Mouse (Mus musculus) liver, embryonic 14.5 days (tissue): ENCODE results near the gene Hoxa5. TPM values are rescaled to one million over a fixed set of nuclear protein-coding genes. Genes with fewer than 3 reads are reported as not detected.

Experiments used
- ATAC-seq: fragments of 200-750 bp; cut with Nextera tagmentation; 2 replicates; pipeline ENCODE4 v1.8.0; 2017; ENCODE audit warnings: moderate number of reproducible peaks, mild to moderate bottlenecking, moderate library complexity; ENCODE audit not compliant: insufficient read depth
- DNase-seq, 3 experiments: peaks; one replicate each; pipeline ENCODE4 v3.0.0-alpha.2; 2012 to 2013; ENCODE audit warnings: low read depth in 3 of 3, low spot score in 3 of 3
- H3K27ac ChIP-seq: fragments of 300-500 bp; sonication (generic); 2 replicates; pipeline ENCODE4 v1.5.1; 2014; ENCODE audit warnings: moderate library complexity, mild to moderate bottlenecking, control low read depth, inconsistent platforms
- H3K27me3 ChIP-seq: fragments of 300-500 bp; sonication (generic); 2 replicates; pipeline ENCODE4 v1.6.1; 2014; ENCODE audit warnings: mild to moderate bottlenecking, low read length, moderate library complexity; ENCODE audit not compliant: control insufficient read depth, insufficient read depth
- H3K36me3 ChIP-seq: fragments of 300-500 bp; sonication (generic); replicated peaks from 2 replicates; pipeline ENCODE4 v1.6.1; 2014; ENCODE audit warnings: low read depth; ENCODE audit not compliant: control insufficient read depth, insufficient read depth
- H3K4me1 ChIP-seq, 2 experiments: fragments of 200-500 bp in 1 of 2; fragments of 300-500 bp in 1 of 2; sonication (generic) in 1 of 2; replicated peaks; 2 replicates each; pipeline ENCODE4 v1.6.1; 2012 to 2014; ENCODE audit warnings: antibody characterized with exemption in 1 of 2, inconsistent platforms in 1 of 2, low read length in 1 of 2; ENCODE audit not compliant: control insufficient read depth in 2 of 2, insufficient read depth in 2 of 2
- H3K4me2 ChIP-seq: fragments of 300-500 bp; sonication (generic); 2 replicates; pipeline ENCODE4 v1.6.1; 2014; ENCODE audit warnings: low read depth, mild to moderate bottlenecking, control low read depth, moderate library complexity
- H3K4me3 ChIP-seq, 2 experiments: fragments of 200-500 bp in 1 of 2; fragments of 300-500 bp in 1 of 2; sonication (generic) in 1 of 2; 2 replicates each; pipeline ENCODE4 v1.5.1; 2012 to 2014; ENCODE audit warnings: low read depth in 2 of 2, low read length in 2 of 2, mild to moderate bottlenecking in 2 of 2, control low read depth in 1 of 2, inconsistent platforms in 1 of 2, moderate library complexity in 1 of 2; ENCODE audit not compliant: insufficient read depth in 1 of 2
- H3K9ac ChIP-seq: fragments of 300-500 bp; sonication (generic); replicated peaks from 2 replicates; pipeline ENCODE4 v1.6.1; 2014; ENCODE audit warnings: mild to moderate bottlenecking, control low read depth, moderate library complexity
- H3K9me3 ChIP-seq: fragments of 300-500 bp; sonication (generic); 2 replicates; pipeline ENCODE4 v1.6.1; 2016; ENCODE audit warnings: low read length, mixed read lengths; ENCODE audit not compliant: control insufficient read depth
- CTCF ChIP-seq: IDR thresholded peaks from 2 replicates; pipeline ENCODE4 v1.5.1; 2016; ENCODE audit warnings: antibody characterized with exemption, low read depth, control low read depth
- EP300 ChIP-seq: IDR thresholded peaks from 2 replicates; pipeline ENCODE4 v1.6.1; 2016; ENCODE audit warnings: antibody characterized with exemption, low read depth
- WGBS: fragments of 180-500 bp; shearing (Covaris S2); extraction: QIAGEN DNeasy Blood & Tissue Kit; methylation state at CpG from one replicate; pipeline ENCODE4 v1.1.7; 2014; ENCODE audit not compliant: insufficient replicate concordance; 5-methylcytosine and 5-hydroxymethylcytosine counted together
- polyA plus RNA-seq, 2 experiments: library from polyadenylated mRNA; depleted of rRNA in 1 of 2; stranded (reverse) in 1 of 2; unstranded in 1 of 2; fragments of >200 nt; fragmentation: Nextera tagmentation in 1 of 2; extraction: Ambion mirVana in 1 of 2; gene quantifications; 2 replicates each; pipeline versions ENCODE4 v1.2.1 to v1.2.3; 2012 to 2014

Hoxa5 gene
- polyA plus RNA-seq, 2 experiments, result 0.43 to 0.52 TPM

GRCm38 (mm10) chr6:52235866-52236265 lies 31.5 kb upstream of the Hoxa5 start:
- 28% methylated on average over 6 of the region's 6 CpGs for WGBS
- no peaks in the 10 kb centered on the region for H3K4me1 ChIP-seq
- peaks cover 99% of the 10 kb centered on the region for H3K27me3 ChIP-seq
- no peak overlapping the region for H3K9ac ChIP-seq
- H3K9me3 ChIP-seq, result no peaks in the 10 kb centered on the region
- no peaks in the 10 kb centered on the region for H3K36me3 ChIP-seq
- TF ChIP-seq CTCF (no peak), EP300 (no peak)
- no peak overlapping the region for H3K27ac ChIP-seq
- no peak overlapping the region for H3K4me3 ChIP-seq
- no peak for ATAC-seq
- no peak for DNase-seq
- no peak overlapping the region for H3K4me2 ChIP-seq

GRCm38 (mm10) chr6:52235267-52235666 lies 30.9 kb upstream of the Hoxa5 start:
- DNase-seq (no peak), ATAC-seq (no peak)
- Histone ChIP-seq H3K9me3 (no peaks in the 10 kb centered on the region), H3K27ac (no peak overlapping the region), H3K27me3 (peaks cover 99% of the 10 kb centered on the region), H3K36me3 (no peaks in the 10 kb centered on the region), H3K9ac (no peak overlapping the region), H3K4me2 (no peak overlapping the region), H3K4me3 (no peak overlapping the region), H3K4me1 (no peaks in the 10 kb centered on the region)
- WGBS, result 38% methylated on average over 9 of the region's 9 CpGs
- TF ChIP-seq EP300 (no peak), CTCF (no peak)

- ATAC-seq (no peak), DNase-seq (no peak)
- H3K27ac ChIP-seq, result no peak overlapping the region
- 2% methylated on average over 61 of the region's 68 CpGs for WGBS
- TF ChIP-seq CTCF (no peak), EP300 (no peak)
- H3K4me1 ChIP-seq, result no peaks in the 10 kb centered on the region
- no peaks in the 10 kb centered on the region for H3K36me3 ChIP-seq
- no peak overlapping the region for H3K9ac ChIP-seq
- no peaks in the 10 kb centered on the region for H3K9me3 ChIP-seq
- H3K4me2 ChIP-seq, result no peak overlapping the region
- peaks cover 99% of the 10 kb centered on the region for H3K27me3 ChIP-seq
- no peak overlapping the region for H3K4me3 ChIP-seq
These were observed 30.2 kb upstream of the Hoxa5 start for GRCm38 (mm10) chr6:52234428-52235140.

- no peaks in the 10 kb centered on the region for H3K9me3 ChIP-seq
- no peaks in the 10 kb centered on the region for H3K36me3 ChIP-seq
- ATAC-seq, result no peak
- no peak for DNase-seq
- H3K4me3 ChIP-seq, result no peak overlapping the region
- H3K27me3 ChIP-seq, result peaks cover 99% of the 10 kb centered on the region
- H3K27ac ChIP-seq, result no peak overlapping the region
- WGBS, result 2% methylated on average over 63 of the region's 70 CpGs
- H3K9ac ChIP-seq, result no peak overlapping the region
- no peak overlapping the region for H3K4me2 ChIP-seq
- no peaks in the 10 kb centered on the region for H3K4me1 ChIP-seq
- no peak for TF ChIP-seq EP300
- TF ChIP-seq CTCF, result no peak
These were observed 29.4 kb upstream of the Hoxa5 start for GRCm38 (mm10) chr6:52233546-52234427.

- Histone ChIP-seq H3K27me3 (peaks cover 97% of the 10 kb centered on the region), H3K4me1 (no peaks in the 10 kb centered on the region), H3K27ac (no peak overlapping the region), H3K9ac (no peak overlapping the region), H3K4me3 (no peak overlapping the region), H3K36me3 (no peaks in the 10 kb centered on the region), H3K9me3 (no peaks in the 10 kb centered on the region), H3K4me2 (no peak overlapping the region)
- WGBS, result 4% methylated on average over 23 of the region's 23 CpGs
- ATAC-seq (no peak), DNase-seq (no peak)
- TF ChIP-seq EP300 (no peak), CTCF (no peak)
These were observed 28.7 kb upstream of the Hoxa5 start for GRCm38 (mm10) chr6:52232984-52233545.
